Comparison of ENCODE assay signal across 9 mouse cellular contexts in genomic region chrX:49480846-49481245, GRCm38 (mm10). TPM values are rescaled to one million over a fixed set of nuclear protein-coding genes. Genes with fewer than 3 reads are reported as not detected.
DNase-seq lines count a peak whose midpoint lies in the region; ATAC-seq lines count a peak whose summit lies in the region.
"Had no signal": no experiment of that assay in that cellular context is flagged by ENCODE, and none has a peak within 500 bp of the region (broad histone marks: within the 10 kb centered on the region; RNA-seq: fewer than 3 reads in every experiment).

No protein-coding gene starts in this region.

- no peak for DNase-seq in heart, adult 9 months (ENCODE audit: low spot score in 2 of 2)
- peak; percentile 42 for DNase-seq in limb, embryonic 10.5 days (ENCODE audit: low spot score)
- no peak for DNase-seq in cerebellum, adult 9-10 months
- no peak for DNase-seq in thymus, postnatal 0 days (ENCODE audit: low spot score)
- no peak for DNase-seq in ovary, postnatal 10 days (ENCODE audit: low spot score)

- H3K27me3 ChIP-seq in heart, embryonic 16.5 days (ENCODE audit: control insufficient read depth, insufficient read depth, low read length), result peaks cover 4% of the 10 kb centered on the region
- peaks cover 37% of the 10 kb centered on the region for H3K27me3 ChIP-seq in embryonic facial prominence, embryonic 13.5 days
- peaks cover 38% of the 10 kb centered on the region for H3K27me3 ChIP-seq in limb, embryonic 10.5 days (ENCODE audit: low read depth, poor library complexity, severe bottlenecking)
- no peaks in the 10 kb centered on the region for H3K27me3 ChIP-seq in neural tube, embryonic 12.5 days (replicated peaks)

- peak overlapping the region; percentile 35 for H3K4me3 ChIP-seq in heart, embryonic 16.5 days (ENCODE audit: low read length)
- peak overlapping the region; percentile 39 for H3K4me3 ChIP-seq in embryonic facial prominence, embryonic 13.5 days
- peak overlapping the region; percentile 46 for H3K4me3 ChIP-seq in limb, embryonic 10.5 days
- H3K4me3 ChIP-seq in neural tube, embryonic 12.5 days, result peak overlapping the region; percentile 33

- no peaks in the 10 kb centered on the region for H3K4me1 ChIP-seq in heart, embryonic 16.5 days (ENCODE audit: control insufficient read depth, insufficient read depth, low read length)
- no peaks in the 10 kb centered on the region for H3K4me1 ChIP-seq in embryonic facial prominence, embryonic 13.5 days
- peaks cover 2% of the 10 kb centered on the region; the same call in 1 of the 2 replicates for H3K4me1 ChIP-seq in limb, embryonic 10.5 days
- no peaks in the 10 kb centered on the region for H3K4me1 ChIP-seq in neural tube, embryonic 12.5 days

- H3K27ac ChIP-seq in heart, embryonic 16.5 days (ENCODE audit: low read length), result no peak overlapping the region
- no peak overlapping the region for H3K27ac ChIP-seq in embryonic facial prominence, embryonic 13.5 days
- no peak overlapping the region for H3K27ac ChIP-seq in limb, embryonic 10.5 days
- no peak overlapping the region for H3K27ac ChIP-seq in neural tube, embryonic 12.5 days

- H3K36me3 ChIP-seq in heart, embryonic 16.5 days (ENCODE audit: control insufficient read depth, insufficient read depth), result no peaks in the 10 kb centered on the region
- H3K36me3 ChIP-seq in embryonic facial prominence, embryonic 13.5 days, result no peaks in the 10 kb centered on the region
- no peaks in the 10 kb centered on the region for H3K36me3 ChIP-seq in limb, embryonic 10.5 days
- H3K36me3 ChIP-seq in neural tube, embryonic 12.5 days, result no peaks in the 10 kb centered on the region

- no peak overlapping the region for H3K9ac ChIP-seq in heart, embryonic 16.5 days (ENCODE audit: low read length)
- no peak overlapping the region for H3K9ac ChIP-seq in embryonic facial prominence, embryonic 13.5 days
- H3K9ac ChIP-seq in neural tube, embryonic 12.5 days, result no peak overlapping the region

- 12% methylated on average over 12 of the region's 12 CpGs for WGBS in heart, embryonic 16.5 days
- 19% methylated on average over 12 of the region's 12 CpGs for WGBS in embryonic facial prominence, embryonic 13.5 days
- 12% methylated on average over 12 of the region's 12 CpGs for WGBS in limb, embryonic 10.5 days
- WGBS in neural tube, embryonic 12.5 days, result 12% methylated on average over 12 of the region's 12 CpGs

- peak overlapping the region; percentile 64 for H3K4me2 ChIP-seq in heart, embryonic 16.5 days (ENCODE audit: low read depth, low read length)
- peak overlapping the region; percentile 66 for H3K4me2 ChIP-seq in embryonic facial prominence, embryonic 13.5 days
- H3K4me2 ChIP-seq in neural tube, embryonic 12.5 days (replicated peaks), result peak overlapping the region; percentile 59

- no peak for ATAC-seq in heart, embryonic 16.5 days (replicated peaks; ENCODE audit: extremely low read depth, insufficient read depth, low FRiP score)
- no peak for ATAC-seq in embryonic facial prominence, embryonic 13.5 days (ENCODE audit: insufficient number of reproducible peaks, insufficient read depth, low FRiP score, low TSS enrichment, low read depth)
- peak; percentile 55 for ATAC-seq in neural tube, embryonic 12.5 days (ENCODE audit: low FRiP score, low read depth)
- ATAC-seq: CD4-positive, CD25-positive, alpha-beta regulatory T cell, adult 4 months had no signal

- H3K9me3 ChIP-seq in heart, embryonic 16.5 days (replicated peaks; ENCODE audit: control insufficient read depth, low read length), result no peaks in the 10 kb centered on the region
- no peaks in the 10 kb centered on the region for H3K9me3 ChIP-seq in embryonic facial prominence, embryonic 13.5 days
- H3K9me3 ChIP-seq in limb, embryonic 10.5 days (replicated peaks), result no peaks in the 10 kb centered on the region
- no peaks in the 10 kb centered on the region for H3K9me3 ChIP-seq in neural tube, embryonic 12.5 days

RNA-seq across cellular contexts. Expression of gene Arhgap36, which starts 17.1 kb away (rescaled TPM):
- 1.6 and 2.8 TPM in 2 replicates for polyA plus RNA-seq in heart, embryonic 16.5 days (2015; fragmentation: Nextera tagmentation; extraction: Ambion mirVana)
- 0.65 and 1.0 TPM in 2 replicates for polyA plus RNA-seq in embryonic facial prominence, embryonic 13.5 days (2015; fragmentation: Nextera tagmentation; extraction: Ambion mirVana)
- 0.34 and 0.73 TPM in 2 replicates for polyA plus RNA-seq in limb, embryonic 10.5 days (2016; fragmentation: Nextera tagmentation; extraction: Ambion mirVana)
- polyA plus RNA-seq in neural tube, embryonic 12.5 days (2016; fragmentation: Nextera tagmentation; extraction: Ambion mirVana), result 9.9 and 10.3 TPM in 2 replicates
- polyA plus RNA-seq in thymus, postnatal 0 days (2015; fragmentation: Nextera tagmentation; extraction: Ambion mirVana), result 0.12 TPM in 2 replicates
- polyA plus RNA-seq: CD4-positive, CD25-positive, alpha-beta regulatory T cell, adult 4 months had no signal
